Mouse (Mus musculus): ENCODE results near the gene Lrwd1.

DNA sequence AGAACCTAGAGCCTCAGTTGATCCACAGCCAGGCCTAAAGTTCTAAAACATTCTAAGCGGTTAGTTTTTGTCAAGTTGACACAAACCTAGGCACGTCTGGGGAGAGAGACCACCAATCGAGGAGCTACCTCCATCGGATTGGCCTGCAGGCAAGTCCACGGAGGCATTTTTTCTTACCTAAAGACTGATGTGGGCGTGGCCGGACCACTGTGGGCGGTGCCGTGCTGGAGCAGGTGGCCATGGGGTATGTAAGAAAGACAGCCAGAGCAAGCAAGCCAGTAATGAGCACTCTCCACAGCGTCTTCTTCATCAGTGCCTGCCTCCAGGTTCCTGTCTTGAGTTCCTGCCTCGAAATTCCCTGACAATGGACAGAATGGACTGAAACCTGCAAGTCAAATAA lies 62.3 kb downstream of the Lrwd1 start:
- no peak for TF ChIP-seq POLR2A (IDR thresholded peaks at IDR 0.05; ENCODE audit: extremely low read depth, insufficient read depth, low read length)
- TF ChIP-seq CTCF (IDR thresholded peaks at IDR 0.05; ENCODE audit: low read depth, low read length) = no peak

Measured in liver, adult 2 months (tissue).